Mouse (Mus musculus): ENCODE data around the gene Tmem91. TPM values are rescaled to one million over a fixed set of nuclear protein-coding genes. Genes with fewer than 3 reads are reported as not detected.

Tmem91 gene
- polyA plus RNA-seq, 1 experiment: 0.61 TPM

DNA sequence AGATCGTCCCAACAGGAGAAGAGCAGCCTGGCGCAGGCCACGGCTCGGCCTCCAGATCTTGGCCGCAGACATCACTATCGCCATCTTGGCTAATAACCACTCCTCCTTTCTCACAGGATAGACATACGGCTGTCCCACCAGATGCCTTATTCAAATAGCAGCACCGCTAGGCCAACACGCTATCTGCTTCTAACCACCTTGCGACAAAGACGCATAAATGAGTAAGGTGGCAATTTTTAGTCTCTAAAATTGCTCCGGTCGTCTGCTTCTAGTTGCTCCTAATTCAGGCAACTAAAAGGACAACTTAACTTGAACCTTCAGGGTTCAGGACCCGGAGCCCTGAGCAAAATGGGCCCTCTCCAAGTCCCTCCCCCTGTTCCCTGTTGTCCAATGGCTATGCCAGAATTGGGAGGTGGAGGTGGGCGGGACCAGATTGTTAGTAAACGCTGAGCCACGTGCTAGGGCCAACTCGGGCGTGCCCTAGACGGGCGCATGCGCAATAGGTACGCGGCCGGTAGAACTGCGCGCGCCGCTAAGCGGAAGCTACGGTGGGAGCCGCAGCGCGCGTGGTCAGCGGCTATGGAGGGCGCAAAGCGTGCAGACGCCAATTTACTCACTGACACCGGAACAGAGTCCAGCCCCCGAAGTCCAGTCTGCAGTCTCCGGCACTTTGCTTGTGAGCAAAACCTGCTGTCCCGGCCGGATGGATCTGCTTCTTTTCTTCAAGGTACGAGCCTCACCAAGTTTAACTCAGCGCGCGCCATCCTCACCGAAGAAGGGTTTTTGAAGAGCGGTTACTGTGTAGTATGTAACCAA, 16.1 kb downstream of the Tmem91 start, which contains the start of the genes Bckdha and Exosc5:
Gene Bckdha (minus strand): TSS at position 325 of the 816 bp plus-strand sequence.
Gene Exosc5 (plus strand): TSS at position 508 of the 816 bp plus-strand sequence.
- H3K36me3 ChIP-seq (ENCODE audit: control insufficient read depth, insufficient read depth, low read length): peaks cover 6% of the 10 kb centered on the region
- under 1% methylated on average over 50 of the region's 50 CpGs for WGBS
- TF ChIP-seq POLR2A (IDR thresholded peaks at IDR 0.05; ENCODE audit: low read depth, low read length) (peak; percentile 48; the same call in 1 of the 2 replicates), CTCF (IDR thresholded peaks at IDR 0.05; ENCODE audit: extremely low read depth, insufficient read depth, insufficient read length, insufficient replicate concordance) (no peak)
- DNase-seq (ENCODE audit: low read depth in 1 of 2, low spot score in 2 of 2): peak; percentile 99 to 100
- H3K27ac ChIP-seq (ENCODE audit: insufficient read depth, low read length): peak within 1 kb of the TSS; percentile 79
- H3K4me3 ChIP-seq (ENCODE audit: extremely low read depth, insufficient read depth, insufficient read length): peak within 1 kb of the TSS; percentile 92
- H3K4me1 ChIP-seq (ENCODE audit: control insufficient read depth, insufficient read depth, insufficient read length): peaks cover 4% of the 10 kb centered on the region; the same call in 1 of the 2 replicates
- H3K27me3 ChIP-seq (ENCODE audit: control insufficient read depth, insufficient read depth, low read length): no peaks in the 10 kb centered on the region

DNA sequence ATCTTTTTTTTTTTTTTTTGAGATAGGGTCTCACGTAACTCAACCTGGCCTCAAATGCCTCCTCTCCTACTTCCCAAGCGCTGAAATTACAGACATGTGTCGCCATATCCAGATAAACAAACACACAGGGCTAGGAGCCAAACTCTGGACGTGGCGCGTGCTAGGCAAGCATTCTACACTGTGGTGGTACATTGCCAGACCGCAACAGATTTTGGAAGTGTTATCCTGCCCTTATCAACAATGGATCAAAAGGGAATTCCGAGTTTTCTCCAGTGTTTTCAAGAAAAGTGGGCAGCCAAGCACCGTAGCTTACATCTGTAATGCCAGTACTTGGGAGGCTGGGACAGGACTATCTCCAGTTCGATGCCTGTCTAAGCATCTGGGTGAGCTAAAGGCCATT, 17.2 kb downstream of the Tmem91 start:
- H3K36me3 ChIP-seq (ENCODE audit: control insufficient read depth, insufficient read depth, low read length): peaks cover 1% of the 10 kb centered on the region; the same call in 1 of the 2 replicates
- no peak for TF ChIP-seq POLR2A (IDR thresholded peaks at IDR 0.05; ENCODE audit: low read depth, low read length)
- TF ChIP-seq CTCF (IDR thresholded peaks at IDR 0.05; ENCODE audit: extremely low read depth, insufficient read depth, insufficient read length, insufficient replicate concordance): no peak
- H3K27me3 ChIP-seq (ENCODE audit: control insufficient read depth, insufficient read depth, low read length): no peaks in the 10 kb centered on the region
- DNase-seq (ENCODE audit: low read depth in 1 of 2, low spot score in 2 of 2): no peak
- H3K4me1 ChIP-seq (ENCODE audit: control insufficient read depth, insufficient read depth, insufficient read length): peaks cover 4% of the 10 kb centered on the region; the same call in 1 of the 2 replicates
- WGBS: 41% methylated on average over 10 of the region's 10 CpGs
- no peak overlapping the region for H3K27ac ChIP-seq (ENCODE audit: insufficient read depth, low read length)
- H3K4me3 ChIP-seq (ENCODE audit: extremely low read depth, insufficient read depth, insufficient read length): peak overlapping the region; percentile 78

DNA sequence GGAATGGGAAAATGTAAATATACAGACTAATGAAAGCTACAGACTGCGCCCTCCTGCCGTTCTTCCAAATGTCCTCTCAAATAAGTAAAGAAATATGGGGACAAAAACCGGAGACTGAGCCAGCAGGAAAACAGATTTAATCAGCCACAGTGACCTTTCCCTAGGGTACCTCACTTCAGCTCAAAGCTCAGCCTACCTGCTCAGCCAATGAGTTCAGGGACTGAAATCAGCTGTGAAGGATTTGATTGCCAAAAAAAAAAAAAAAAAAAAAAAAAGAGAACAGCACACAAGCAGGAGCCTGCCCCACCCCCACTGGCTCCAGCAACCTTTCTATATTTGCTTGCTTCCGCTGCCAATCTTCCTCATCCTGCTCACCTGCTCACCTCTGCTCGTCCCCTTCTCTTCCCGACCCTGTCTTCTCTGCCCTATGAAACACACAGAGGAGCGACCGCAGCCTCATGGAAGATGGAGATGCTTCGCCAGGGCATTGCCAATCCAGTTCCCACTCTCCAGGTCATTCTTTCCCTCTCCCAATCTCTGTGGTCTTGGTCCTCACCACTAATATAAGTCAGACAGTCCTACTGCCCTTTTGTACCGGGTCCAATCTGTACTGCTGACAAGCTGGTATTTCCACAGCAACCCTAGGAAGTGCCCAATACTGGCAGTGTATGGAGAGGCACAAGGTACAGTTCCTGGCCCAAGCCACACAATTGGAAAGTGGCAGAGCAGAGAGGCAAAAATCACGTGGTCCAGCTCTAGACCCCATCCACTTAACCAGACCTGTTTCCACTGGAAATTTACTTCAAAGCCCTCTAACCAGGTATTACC, 19.2 kb downstream of the Tmem91 start:
- H3K36me3 ChIP-seq (ENCODE audit: control insufficient read depth, insufficient read depth, low read length): 0 out of 2 replicates have a peak, but pooled peaks cover 1% of the 10 kb centered on the region
- H3K27ac ChIP-seq (ENCODE audit: insufficient read depth, low read length): no peak overlapping the region
- 80% methylated on average over 11 of the region's 11 CpGs for WGBS
- H3K4me3 ChIP-seq (ENCODE audit: extremely low read depth, insufficient read depth, insufficient read length): no peak overlapping the region
- DNase-seq (ENCODE audit: low read depth in 1 of 2, low spot score in 2 of 2): no peak
- no peaks in the 10 kb centered on the region for H3K27me3 ChIP-seq (ENCODE audit: control insufficient read depth, insufficient read depth, low read length)
- H3K4me1 ChIP-seq (ENCODE audit: control insufficient read depth, insufficient read depth, insufficient read length): peaks cover 10% of the 10 kb centered on the region; the same call in 1 of the 2 replicates
- TF ChIP-seq POLR2A (IDR thresholded peaks at IDR 0.05; ENCODE audit: low read depth, low read length) (no peak), CTCF (IDR thresholded peaks at IDR 0.05; ENCODE audit: extremely low read depth, insufficient read depth, insufficient read length, insufficient replicate concordance) (no peak)

DNA sequence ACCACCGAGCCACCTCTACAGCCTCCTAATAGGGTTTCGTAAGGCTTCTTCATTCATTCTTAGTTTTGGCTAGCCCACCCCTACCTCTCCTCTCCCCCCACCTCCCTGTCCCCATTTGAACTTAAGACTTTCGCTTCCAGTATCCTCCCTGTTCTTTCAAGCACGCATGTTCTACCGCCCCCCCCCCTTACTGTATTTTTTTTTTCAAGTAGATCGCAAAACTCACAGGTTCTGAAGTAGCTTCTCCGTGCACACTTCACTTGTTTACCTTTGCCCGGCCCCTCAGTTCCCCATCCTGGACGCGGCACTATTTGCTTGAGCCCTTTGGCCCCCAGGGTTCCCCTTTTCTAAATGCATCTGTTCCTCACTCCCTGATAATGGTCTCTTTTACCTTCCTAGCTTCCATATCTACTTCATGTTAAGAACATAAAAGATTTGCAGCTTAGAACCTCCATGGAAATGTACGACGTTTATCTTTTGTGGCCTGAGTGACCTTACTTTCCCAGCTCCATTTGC, 22.7 kb downstream of the Tmem91 start:
- H3K27ac ChIP-seq (ENCODE audit: insufficient read depth, low read length): peak overlapping the region; percentile 92
- H3K4me3 ChIP-seq (ENCODE audit: extremely low read depth, insufficient read depth, insufficient read length): no peak overlapping the region
- 0 out of 2 replicates have a peak, but pooled peaks cover 1% of the 10 kb centered on the region for H3K36me3 ChIP-seq (ENCODE audit: control insufficient read depth, insufficient read depth, low read length)
- no peak for TF ChIP-seq CTCF (IDR thresholded peaks at IDR 0.05; ENCODE audit: extremely low read depth, insufficient read depth, insufficient read length, insufficient replicate concordance)
- DNase-seq (ENCODE audit: low read depth in 1 of 2, low spot score in 2 of 2): peak in 1 of 2 experiments; percentile 63
- peaks cover 17% of the 10 kb centered on the region; the same call in 1 of the 2 replicates for H3K4me1 ChIP-seq (ENCODE audit: control insufficient read depth, insufficient read depth, insufficient read length)
- 21% methylated on average over 12 of the region's 12 CpGs for WGBS
- no peaks in the 10 kb centered on the region for H3K27me3 ChIP-seq (ENCODE audit: control insufficient read depth, insufficient read depth, low read length)

DNA sequence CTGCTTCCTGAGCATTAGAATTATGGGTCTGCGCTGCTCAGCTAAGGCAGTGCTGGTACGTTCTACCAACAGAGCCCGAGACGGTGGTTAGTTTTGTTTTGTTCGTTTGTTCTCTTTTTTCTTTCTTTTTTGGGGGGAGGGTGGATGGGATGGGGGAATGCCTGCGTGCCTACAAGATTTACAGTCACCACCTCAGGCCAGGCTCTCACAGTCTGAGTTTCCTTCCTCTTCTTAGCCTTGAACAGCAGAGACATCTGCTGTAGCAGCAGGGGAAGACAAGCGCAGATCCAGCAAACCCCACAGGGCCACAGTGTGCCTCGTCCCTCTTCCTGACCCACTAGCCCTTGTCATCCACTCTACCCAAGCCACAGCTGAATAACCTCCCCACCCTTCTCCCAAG, 23.7 kb downstream of the Tmem91 start:
- WGBS: 12% methylated on average over 8 of the region's 8 CpGs

GRCm38 (mm10) chr7:25649839-25650238, 25.1 kb downstream of the Tmem91 start:
- WGBS: 23% methylated on average over 5 of the region's 5 CpGs
- Histone ChIP-seq H3K4me3 (ENCODE audit: extremely low read depth, insufficient read depth, insufficient read length) (no peak overlapping the region), H3K27ac (ENCODE audit: insufficient read depth, low read length) (peak overlapping the region; percentile 78), H3K4me1 (ENCODE audit: control insufficient read depth, insufficient read depth, insufficient read length) (peaks cover 35% of the 10 kb centered on the region; the same call in 1 of the 2 replicates), H3K36me3 (ENCODE audit: control insufficient read depth, insufficient read depth, low read length) (0 out of 2 replicates have a peak, but pooled peaks cover 1% of the 10 kb centered on the region), H3K27me3 (ENCODE audit: control insufficient read depth, insufficient read depth, low read length) (no peaks in the 10 kb centered on the region)
- no peak for DNase-seq (ENCODE audit: low read depth in 1 of 2, low spot score in 2 of 2)
- TF ChIP-seq CTCF (IDR thresholded peaks at IDR 0.05; ENCODE audit: extremely low read depth, insufficient read depth, insufficient read length, insufficient replicate concordance): no peak
- TF ChIP-seq POLR2A (IDR thresholded peaks at IDR 0.05; ENCODE audit: low read depth, low read length): no peak

More for the DNA sequence above, 23.7 kb downstream of the Tmem91 start:
- TF ChIP-seq POLR2A (IDR thresholded peaks at IDR 0.05; ENCODE audit: low read depth, low read length): no peak; the same call in none of the 2 replicates
- TF ChIP-seq CTCF (IDR thresholded peaks at IDR 0.05; ENCODE audit: extremely low read depth, insufficient read depth, insufficient read length, insufficient replicate concordance): peak; percentile 57; the same call in 1 of the 2 replicates
- Histone ChIP-seq H3K4me1 (ENCODE audit: control insufficient read depth, insufficient read depth, insufficient read length) (peaks cover 27% of the 10 kb centered on the region; the same call in 1 of the 2 replicates), H3K4me3 (ENCODE audit: extremely low read depth, insufficient read depth, insufficient read length) (no peak overlapping the region), H3K27ac (ENCODE audit: insufficient read depth, low read length) (peak overlapping the region; percentile 92), H3K36me3 (ENCODE audit: control insufficient read depth, insufficient read depth, low read length) (0 out of 2 replicates have a peak, but pooled peaks cover 1% of the 10 kb centered on the region), H3K27me3 (ENCODE audit: control insufficient read depth, insufficient read depth, low read length) (no peaks in the 10 kb centered on the region)
- DNase-seq (ENCODE audit: low read depth in 1 of 2, low spot score in 2 of 2): peak; percentile 71 to 77

All from spleen, adult 2 months (tissue).